Mouse (Mus musculus): ENCODE results near the gene Olfr417.

DNA sequence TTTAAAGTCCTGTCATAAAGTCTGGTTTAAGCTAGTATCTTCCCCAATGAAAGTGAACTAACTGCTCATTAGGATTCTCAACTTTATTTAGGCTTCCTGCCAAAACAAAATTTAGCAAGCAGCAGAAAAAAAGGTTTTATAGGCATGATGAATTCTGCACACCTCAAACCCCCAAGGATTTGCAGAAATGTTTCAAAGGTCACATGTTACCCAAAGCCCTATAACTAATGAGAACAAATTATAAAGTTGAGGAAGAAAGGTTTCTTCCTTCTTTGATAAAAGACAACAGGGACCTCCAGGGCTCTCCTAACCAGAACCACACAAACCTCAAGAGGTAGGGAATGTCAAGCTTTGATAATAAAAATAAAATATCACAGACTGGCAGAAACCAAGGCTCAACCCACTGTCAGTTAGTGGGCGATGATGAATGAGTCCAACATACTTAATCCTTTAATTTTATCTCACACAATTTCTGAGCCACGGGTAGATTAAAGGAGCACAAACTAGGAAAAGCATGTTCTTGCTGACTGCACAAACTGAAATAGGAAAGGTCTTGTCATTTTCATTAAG is at the start of gene Olfr417:
- TF ChIP-seq GATA1 (IDR thresholded peaks at IDR 0.05; ENCODE audit: borderline replicate concordance, low read length) (no peak), FLI1 (IDR thresholded peaks at IDR 0.05; ENCODE audit: low read length) (no peak)
